Mouse (Mus musculus) heart, adult 9 months (tissue): Measurements from ENCODE around the gene Tcf20.
A peak's percentile ranks its signal among the peaks of the same experiment; 100 is the strongest.

Experiments used
- DNase-seq, 2 experiments: peaks; one replicate each; pipeline ENCODE4 v3.0.0; 2022; ENCODE audit warnings: low spot score in 2 of 2

Tcf20 gene

GRCm38 (mm10) chr15:82992911-82993310 lies 5.2 kb upstream of the Tcf20 start:
- no peak for DNase-seq

DNA sequence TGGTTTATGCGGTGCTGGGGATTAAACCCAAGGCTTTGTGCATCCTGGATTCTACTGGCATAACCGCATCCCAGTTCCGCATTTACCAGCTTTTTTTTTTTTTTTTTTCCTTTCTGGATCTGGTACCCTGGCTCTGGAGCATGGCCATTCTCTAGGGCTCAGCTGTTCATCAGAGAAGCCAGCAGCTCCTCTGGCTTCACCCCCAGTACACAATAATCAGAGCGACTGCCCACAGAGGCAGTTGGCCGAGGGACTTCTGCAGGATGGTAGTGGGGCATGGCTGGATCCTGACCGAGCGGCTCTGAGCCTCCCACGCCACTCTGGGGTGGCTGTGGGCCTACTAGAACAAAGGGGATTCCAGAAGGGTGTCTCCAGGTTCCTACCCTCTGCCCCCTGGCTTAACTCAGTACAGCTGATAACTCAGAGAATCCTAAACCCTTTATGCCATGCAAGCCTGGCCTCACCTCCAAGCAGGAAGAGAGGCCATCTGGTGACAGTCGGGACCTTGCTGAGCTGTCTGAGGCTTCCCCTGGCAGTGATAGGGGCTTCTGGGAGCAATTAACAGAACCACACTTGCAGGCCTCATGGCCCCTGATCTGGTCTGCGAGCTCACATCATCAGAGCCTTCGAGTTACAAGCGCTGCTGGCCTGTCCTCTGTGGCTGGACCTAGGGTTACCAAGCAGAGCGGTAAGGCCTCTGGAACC lies 4.6 kb upstream of the Tcf20 start:
- DNase-seq: no peak

DNA sequence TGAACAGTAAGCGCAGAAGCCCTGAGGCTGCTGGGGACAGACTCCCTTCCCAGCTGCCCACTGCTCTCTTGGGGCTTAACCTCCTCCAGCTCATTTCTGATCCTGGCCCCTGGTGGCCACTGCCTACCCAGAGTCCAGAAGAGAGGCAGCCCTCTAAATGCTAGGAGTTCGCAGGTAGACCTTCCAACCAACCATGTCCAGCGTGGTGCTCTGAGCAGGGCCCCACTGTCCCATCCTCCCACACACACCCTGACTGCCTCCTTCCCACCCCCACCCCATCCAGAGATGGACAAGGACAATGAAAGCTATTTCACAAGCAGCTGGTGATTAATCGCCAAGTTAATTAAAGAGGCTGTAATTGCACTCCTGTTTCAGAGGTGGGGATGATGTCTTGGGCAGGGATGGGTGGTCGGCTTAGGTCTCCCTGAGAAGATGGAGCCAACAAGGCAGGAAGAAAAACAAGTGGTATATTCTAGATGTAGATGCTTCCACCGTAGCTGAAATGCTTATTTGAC lies 1.6 kb upstream of the Tcf20 start:
- DNase-seq: no peak

DNA sequence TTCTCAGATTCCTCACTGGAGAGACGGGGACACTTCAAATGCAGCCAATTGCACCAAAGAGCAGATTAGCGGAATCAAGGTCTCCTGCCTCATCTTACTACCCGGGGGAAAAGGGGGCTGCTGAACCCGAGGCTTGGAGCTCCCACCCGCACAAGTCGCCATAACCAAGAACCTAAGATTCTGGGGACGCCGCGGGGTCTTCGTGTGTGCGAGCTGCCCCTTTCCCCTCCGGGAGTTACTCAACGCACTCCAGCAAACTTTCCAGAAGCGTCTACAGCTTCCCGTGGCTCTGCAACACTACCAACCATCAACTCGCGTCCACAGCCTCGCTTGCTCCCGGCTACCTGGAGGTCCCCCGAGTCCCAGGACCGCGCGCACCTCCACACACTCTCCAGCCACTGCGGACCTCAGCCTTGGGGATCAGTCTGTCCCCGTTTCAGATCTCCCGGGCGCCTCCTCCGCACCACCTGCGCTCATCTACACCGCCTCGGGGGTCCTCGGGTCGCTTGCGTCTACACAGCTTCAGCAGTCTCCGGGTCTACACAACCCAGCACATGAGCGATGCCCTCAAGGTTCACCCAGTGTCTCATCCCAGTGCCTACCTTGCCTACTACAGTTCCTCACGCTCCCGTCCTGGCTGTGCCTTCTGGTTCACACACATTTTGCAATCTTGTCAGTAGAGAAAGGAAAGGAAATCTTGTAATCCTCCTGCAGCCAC lies 499 bp downstream of the Tcf20 start:
- no peak for DNase-seq

DNA sequence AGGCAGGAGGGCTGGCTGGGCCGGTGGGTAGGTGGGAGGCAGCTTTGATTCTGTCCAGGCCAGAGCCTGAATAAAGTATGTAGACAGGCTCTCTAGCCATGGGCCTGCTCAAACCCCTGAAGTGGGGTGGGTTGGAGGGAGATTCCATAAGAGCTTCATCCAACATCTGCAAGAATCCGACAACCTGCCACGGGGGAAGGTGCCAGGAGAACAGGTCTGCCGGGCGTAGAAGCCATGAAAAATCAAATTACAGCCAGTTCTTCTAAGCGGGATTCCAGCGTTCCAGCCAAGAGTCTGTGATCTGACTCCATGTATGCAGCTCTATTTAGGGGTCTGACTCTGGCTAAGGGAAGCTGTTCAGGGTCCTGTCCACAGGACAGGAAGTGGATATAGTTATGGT lies 3.1 kb downstream of the Tcf20 start:
- no peak for DNase-seq

DNA sequence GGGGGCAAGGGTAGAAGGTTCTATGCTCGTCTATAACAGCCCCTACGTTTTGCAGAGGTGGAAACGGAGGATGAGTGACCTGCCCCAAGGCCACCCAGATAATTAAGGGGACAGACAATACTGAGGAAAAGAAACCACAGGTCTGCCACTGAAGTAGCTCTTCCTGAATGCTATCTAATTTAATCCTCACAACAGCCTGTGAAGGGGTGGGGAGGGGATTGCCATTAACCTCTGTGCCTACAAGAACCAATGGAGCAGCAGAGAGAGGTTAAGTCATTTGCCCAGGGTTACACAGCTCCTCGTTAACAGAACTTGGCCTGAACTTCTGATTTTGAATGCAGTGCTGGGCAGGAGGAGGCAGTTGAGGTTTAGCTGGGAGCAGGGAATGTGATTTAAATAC lies 3.6 kb downstream of the Tcf20 start:
- no peak for DNase-seq

DNA sequence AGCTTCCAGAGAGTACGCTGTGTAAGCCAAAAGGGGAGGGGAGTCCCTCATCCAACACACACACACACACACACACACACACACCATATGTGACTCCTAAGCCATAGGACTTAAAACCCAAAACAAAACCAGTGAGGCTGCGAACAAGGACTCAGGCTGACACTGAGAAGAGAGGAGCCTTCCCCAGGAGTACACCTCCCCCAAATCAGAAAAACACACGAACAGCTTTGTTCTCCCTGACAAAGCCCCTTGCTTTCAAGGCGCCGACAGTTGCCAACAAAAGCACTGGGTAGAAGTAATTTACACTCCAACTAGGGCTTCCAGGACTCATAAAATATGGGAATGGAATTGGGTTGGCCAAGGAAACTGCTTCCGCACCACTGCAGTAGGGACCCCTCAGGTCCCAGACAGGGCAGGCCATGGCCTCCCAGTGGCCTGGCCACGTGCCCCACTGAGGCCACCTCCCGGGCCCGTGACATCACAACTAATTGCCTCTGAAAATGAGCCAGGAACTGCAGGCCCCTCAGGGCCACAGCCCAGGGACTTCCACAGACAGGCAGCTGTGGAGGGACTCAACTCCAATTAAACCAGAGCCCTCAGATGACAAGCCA lies 4.2 kb downstream of the Tcf20 start:
- peak; percentile 34 to 35 for DNase-seq

GRCm38 (mm10) chr15:82982724-82983415 lies 4.8 kb downstream of the Tcf20 start:
- DNase-seq: peak; percentile 28 to 50

GRCm38 (mm10) chr15:82981676-82982520 lies 5.8 kb downstream of the Tcf20 start:
- DNase-seq: no peak

DNA sequence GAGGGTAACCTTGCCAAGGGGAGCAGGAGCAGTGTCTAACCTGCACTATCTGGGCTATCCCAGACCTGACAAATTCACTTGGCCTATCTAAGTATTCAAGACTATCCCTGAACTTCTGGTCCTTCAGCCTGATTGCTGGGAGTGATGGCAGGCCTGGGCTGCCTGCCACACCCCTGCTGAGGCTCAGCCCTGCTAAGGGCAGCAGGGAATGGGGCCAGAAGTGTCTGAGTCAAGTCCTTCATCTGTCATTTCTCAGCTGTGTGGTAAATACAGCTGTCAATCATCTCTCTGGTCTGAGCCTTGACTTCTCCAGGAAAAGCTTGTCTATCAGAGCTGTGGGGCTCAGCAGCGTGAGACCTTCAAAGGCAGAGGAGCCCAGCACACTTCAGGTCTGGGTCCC lies 8.1 kb downstream of the Tcf20 start:
- DNase-seq: no peak

- no peak for DNase-seq
Measured at GRCm38 (mm10) chr15:82974471-82974870, 13.2 kb downstream of the Tcf20 start.

- no peak for DNase-seq
Measured at GRCm38 (mm10) chr15:82969206-82969721, 18.4 kb downstream of the Tcf20 start.

DNA sequence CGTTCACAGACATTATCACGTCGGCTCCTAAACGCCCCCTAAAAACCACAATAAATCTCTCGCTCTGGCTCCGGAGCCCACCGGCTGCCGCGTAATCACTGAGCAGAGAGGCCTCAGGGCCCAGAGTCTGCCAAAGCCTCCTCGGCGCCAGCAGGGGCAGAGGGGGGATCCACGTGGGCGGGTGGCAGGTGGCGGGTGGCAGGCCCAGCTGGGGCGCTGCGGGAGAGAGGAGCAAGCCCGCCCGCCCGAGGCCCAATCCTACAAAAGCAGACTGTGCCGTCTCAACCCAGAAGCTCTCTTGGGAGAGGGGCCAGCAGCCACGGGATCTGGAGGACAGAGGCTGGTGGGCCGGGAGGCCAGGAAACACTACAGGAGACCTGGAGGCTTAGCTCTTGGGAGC lies 19.2 kb downstream of the Tcf20 start:
- DNase-seq: no peak

- no peak for DNase-seq
Measured at GRCm38 (mm10) chr15:82967947-82968346, 19.7 kb downstream of the Tcf20 start.

DNA sequence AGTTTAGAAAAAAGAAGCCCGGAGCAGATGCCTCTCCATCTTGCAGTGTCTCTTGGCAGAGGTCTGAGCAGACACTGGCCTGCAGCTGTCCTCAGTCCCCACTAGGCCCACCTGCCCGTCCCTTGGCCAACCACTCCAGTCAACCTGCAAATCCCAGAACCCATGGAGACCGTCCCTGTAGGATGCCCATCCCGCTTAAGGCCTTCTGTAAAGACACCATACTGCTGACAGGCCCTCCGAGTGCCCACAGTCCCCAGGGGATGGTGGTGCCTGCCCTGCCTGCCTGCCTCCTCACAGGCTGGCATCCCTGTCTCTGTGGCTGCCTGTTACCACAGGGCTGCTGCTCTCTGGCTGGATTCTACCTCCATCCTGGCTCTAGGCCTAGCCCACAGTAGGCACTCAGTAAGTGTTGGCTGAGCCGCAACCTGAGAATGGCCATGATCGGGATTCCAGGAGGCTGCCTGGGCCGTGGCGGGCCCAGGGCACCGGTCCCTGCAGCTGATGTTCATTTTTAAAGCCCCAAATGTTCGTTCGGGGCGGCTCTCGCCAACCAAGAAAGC lies 23.3 kb downstream of the Tcf20 start:
- no peak for DNase-seq

DNA sequence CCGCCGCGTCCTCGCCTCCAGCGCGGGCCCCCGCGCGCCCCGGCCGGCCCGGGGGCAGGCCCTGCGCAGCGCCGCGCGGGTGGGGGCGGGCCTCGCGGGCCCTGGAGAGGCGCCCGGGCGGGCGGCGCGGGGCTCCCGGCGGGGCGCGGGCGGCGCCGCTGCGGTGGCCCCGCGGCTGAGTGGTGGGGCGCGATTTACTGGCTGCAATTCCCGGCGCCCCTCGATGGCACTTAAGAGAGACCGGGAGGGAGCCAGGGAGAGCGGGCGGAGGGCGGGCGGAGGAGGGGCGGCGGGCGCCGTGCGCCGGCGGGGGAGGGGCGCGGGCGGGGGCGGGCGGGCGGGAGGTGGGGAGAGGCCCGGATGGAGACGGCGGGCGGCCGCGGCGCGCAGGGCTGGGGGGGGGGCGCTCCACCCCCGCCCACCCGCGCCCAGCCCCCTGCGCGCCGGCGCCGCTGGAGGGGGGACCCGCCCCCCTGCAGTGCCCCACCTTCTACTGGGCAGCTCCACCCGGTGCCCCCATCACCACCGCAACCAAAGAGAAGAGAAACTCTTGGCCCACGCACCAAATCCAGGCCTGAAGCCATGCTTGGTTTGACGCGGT lies 24.0 kb downstream of the Tcf20 start:
- DNase-seq: no peak

- no peak for DNase-seq
Measured at GRCm38 (mm10) chr15:82963090-82963489, 24.6 kb downstream of the Tcf20 start.

- DNase-seq: no peak
Measured at GRCm38 (mm10) chr15:82962536-82962935, 25.1 kb downstream of the Tcf20 start.

- no peak for DNase-seq
Measured at GRCm38 (mm10) chr15:82960786-82961561, 26.7 kb downstream of the Tcf20 start.

DNA sequence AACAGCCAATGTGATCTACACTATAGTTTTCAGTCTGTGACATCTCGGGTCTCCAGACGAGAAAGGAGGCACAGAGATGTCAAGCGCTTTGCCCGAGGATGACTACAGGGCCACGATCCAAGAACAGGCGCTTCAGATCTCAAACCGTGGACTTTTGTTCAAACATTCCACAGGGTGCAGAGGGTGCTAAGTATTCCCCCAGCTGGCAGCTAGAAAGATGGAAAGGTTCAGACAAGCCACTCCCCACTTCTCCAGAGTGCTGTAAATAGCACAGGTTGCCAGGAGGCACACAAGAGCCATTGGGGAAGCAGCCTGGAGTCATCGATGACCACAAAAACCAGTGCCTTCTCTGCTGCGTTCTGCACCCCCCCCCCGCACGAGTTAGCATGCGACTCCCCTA lies 28.5 kb downstream of the Tcf20 start:
- DNase-seq: no peak
